Mouse (Mus musculus) forelimb bud, embryonic 11.5 days (tissue): Measurements from ENCODE around the gene Eomes.

Experiments
- DNase-seq: peaks from one replicate; pipeline ENCODE4 v3.0.0-alpha.2; 2012; ENCODE audit warnings: low read depth, low spot score

The Eomes gene

GRCm38 (mm10) chr9:118487636-118488035 lies 9.6 kb downstream of the Eomes start:
- DNase-seq, result no peak

- no peak for DNase-seq
Measured at GRCm38 (mm10) chr9:118488138-118488895, 10.3 kb downstream of the Eomes start.

DNA sequence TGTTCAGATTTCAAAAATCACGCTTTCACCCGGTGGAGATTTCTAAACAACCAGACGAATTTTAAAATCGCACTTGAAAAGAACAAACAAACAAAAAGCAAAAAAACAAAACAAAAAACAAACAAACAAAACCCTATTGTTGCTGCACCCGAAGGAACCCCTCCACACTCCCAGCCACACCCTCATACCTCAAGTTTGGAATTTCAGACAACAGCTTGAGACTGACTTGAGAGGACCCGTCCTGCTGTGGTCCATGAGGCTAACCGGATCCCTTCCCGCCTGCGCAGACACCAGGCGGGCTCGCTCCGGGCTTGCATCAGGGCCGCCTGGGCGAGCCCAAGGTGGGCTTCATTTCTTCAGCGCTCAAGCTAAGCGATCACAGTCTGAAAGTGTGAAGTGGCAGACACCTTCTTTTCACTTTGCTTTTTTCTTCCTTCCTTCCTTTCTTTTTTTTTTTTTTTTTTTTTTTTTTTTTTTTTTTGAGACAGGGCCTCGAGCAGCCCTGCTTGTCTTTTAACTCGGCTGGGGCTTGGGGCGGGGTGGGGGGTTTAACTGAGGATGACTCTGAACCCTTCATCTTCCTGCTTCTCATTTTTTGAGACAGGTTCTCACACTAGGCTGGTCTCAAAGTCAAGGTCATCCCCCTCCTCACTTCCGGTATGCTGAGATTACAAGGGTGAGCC lies 11.0 kb downstream of the Eomes start:
- DNase-seq, result no peak

DNA sequence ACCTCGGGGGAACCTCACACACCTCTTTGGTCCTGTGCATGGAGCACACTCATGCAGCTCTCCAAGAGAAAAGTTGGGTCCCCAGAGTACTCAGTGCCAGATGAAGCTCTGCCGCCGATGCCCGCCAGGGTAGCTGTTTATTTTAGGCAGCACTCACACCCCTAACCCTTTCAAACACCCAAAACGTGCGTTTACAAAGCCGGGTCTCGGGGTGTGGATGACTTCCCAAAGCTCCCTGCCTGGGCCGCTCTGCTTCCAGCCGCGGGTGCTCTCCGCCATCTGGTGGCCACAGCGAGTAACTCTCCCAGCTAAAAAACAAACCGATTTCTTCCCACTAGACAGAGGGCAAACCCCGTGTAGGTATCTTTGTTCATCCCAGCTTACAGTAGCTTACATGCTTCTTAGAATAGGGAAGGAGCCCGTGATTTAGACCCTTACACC lies 11.6 kb downstream of the Eomes start:
- peak; percentile 74 for DNase-seq

DNA sequence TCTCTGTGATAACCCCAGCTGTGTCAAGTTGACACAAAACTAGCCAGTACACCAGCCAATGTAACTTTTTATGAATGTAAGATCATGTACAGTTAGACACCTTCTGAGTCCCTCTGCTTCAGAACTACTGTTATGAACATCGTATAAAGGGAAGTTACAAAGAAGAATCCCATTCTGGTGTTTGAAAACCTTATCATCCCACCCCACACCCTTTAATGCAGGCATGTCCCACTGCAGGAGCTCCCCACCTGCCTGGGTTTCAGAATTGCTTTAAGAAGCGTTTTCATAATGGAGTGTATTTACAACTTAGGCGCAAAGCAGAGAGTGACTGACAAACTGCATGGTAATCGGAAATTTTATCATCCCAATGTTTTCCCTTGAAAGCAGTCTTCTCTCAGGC lies 13.2 kb downstream of the Eomes start:
- no peak for DNase-seq

DNA sequence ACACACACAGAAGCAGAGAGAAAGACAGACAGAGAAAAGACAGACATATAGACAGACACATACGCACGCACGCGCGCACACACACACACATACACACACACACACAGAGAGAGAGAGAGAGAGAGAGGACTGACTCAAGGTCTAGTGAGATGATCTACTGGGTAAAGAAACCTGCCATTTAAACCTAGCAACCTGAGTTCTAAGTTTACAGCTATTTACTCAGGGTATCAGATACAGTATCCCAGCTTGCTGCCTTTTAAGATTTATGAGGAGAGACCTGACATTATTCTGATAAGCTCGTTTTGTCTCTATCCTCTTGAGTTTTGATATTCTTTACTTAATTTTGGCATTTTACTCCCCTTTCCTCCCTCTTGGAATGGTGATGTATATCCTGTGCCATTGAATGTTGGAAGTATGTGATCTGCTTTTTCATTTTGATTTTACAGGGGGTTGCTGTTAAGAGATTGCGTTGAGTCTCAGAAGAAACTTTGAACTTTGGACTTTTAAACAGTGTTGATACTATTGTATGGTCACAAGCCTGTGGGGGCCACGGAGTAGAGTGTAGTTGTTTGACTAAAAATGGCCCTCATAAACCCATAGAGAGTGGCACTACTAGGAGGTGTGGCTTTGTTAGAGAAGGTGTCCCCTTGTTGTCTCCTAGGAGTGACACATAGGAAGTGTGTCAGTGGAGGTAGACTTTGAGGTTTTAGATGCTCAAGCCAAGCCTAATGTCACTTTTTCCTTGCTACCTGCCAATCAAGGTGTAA lies 15.1 kb downstream of the Eomes start:
- DNase-seq, result no peak

GRCm38 (mm10) chr9:118494106-118494505 lies 16.1 kb downstream of the Eomes start:
- no peak for DNase-seq

- DNase-seq, result no peak
Measured at GRCm38 (mm10) chr9:118495933-118496332, 17.9 kb downstream of the Eomes start.

- no peak for DNase-seq
Measured at GRCm38 (mm10) chr9:118496952-118497351, 18.9 kb downstream of the Eomes start.

GRCm38 (mm10) chr9:118498061-118498460 lies 20.0 kb downstream of the Eomes start:
- no peak for DNase-seq

DNA sequence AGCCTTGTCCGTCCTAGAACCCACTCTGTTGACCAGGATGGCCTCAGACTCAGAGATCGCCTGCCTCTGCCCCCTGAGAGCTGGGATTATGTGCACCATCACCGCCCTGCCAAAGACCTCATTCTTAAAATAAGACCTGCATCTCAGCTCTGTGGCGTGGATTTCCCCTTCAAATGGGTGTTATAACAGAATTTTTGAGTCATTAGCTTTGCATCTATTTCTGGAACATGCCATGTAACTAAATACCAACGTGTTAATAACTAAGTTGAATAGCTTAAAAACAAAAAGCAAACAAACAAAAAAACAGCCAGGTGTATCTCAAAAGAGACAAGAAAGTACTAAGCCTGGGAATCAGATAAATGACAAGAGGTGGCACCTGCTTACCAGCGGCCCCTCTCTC lies 23.0 kb downstream of the Eomes start:
- DNase-seq, result no peak

GRCm38 (mm10) chr9:118504656-118505055 lies 26.6 kb downstream of the Eomes start:
- no peak for DNase-seq

DNA sequence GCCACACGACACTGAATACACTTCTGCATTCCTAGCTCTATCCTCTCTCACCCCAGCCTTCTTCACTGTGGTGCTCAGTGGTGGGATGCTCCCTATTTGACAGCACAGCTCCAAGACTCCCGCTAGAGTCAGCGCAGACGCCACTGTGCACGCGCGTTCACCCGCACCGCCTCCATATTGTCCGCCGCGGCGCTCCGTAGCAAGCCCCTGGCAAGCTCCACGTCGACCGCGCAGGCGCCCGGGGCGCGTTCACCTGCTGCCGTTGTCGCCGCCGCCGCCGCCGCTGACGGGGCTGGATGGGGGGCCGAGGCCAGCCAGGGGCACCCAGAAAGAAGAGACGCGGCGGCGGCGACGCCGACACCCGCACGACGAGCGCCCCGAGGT lies 28.0 kb downstream of the Eomes start, which contains the start of gene Golga4:
Golga4 (plus strand) TSS at position 248 of the 384 bp plus-strand sequence.
- DNase-seq, result peak; percentile 76

DNA sequence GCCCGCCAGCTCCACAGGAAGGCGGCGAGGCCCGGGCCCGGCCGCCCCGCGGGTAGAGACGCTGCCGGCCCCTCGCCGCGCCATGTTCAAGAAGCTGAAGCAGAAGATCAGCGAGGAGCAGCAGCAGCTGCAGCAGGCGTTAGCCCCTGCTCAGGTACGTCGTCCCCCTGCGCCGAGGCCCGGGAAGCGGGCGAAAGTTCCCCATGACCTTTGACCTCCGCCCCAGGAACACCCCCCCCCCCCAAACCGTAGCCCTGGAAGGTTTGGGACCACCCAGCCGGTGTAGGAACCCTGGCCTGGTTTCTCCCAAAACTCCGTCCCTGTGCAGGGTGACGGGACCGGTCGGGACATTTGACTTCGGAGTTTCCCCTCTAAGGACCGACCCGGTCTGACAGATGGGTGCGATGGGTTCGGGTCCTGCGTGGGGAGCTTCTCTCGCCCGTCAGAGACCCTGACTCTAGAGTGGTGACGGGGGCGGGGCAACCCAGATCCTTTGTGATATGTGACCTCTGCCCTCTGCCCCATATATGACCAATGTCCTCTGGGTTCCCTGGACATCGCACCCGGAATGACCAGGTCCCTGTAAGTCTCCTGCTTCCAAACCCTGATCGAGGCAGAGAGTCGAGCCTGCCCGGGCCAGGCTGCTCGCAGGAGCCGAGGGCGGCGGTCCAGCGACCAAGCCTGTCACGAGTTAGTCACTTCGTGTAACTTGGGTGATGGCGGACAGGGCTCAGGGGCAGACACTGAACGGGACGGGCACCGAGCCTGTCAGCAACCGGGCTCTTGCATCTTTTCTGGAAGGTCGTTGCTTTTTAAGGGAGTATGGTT lies 28.6 kb downstream of the Eomes start:
- no peak for DNase-seq

DNA sequence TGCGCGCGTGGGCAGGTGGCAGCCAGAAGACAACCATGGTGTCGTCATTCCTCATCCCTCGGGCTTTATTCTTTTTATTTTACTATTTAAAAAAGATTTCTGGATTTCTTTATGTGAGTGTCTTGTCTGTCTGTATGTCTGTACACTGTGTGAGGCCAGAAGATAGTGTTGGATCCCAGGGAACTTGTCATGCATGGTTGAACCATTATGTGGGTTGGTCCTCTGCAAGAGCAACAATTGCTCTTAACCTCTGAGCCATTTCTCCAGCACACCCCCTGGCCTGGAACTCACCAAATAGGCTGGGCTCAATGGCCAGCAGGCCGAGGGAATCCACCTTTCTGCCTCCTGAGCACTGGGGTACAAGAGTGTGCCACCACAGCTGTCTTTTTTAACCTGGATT lies 29.5 kb downstream of the Eomes start:
- no peak for DNase-seq

GRCm38 (mm10) chr9:118508601-118509000 lies 30.6 kb downstream of the Eomes start:
- DNase-seq, result no peak

- no peak for DNase-seq
Measured at GRCm38 (mm10) chr9:118510941-118511690, 33.1 kb downstream of the Eomes start.

DNA sequence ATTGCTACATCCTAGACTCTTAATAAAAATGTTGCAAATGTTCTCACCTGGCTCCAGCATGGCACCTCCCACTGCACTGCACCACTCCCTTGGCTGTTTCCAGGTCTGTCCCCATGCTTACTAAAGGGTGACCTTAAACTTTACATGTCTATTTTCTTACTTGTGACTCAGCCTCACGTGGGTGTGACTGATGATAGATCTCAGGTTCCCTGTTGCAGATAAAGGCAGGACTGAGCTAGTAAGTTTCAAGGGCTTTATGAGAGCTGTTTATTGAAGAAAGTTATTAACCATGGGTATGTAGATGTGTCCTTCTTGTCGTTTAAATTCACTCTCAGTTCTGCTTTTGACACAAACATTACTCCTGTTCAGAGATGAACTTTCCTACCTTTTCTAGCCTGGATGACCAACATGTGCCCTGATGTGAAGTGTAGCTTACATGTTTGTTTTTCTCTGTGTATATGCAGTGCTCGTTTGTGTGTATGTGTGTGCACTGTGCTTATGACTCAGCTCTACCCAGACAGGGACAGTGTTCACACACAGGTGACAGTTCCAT lies 34.7 kb downstream of the Eomes start:
- DNase-seq, result no peak

- DNase-seq, result no peak
Measured at GRCm38 (mm10) chr9:118515476-118515875, 37.5 kb downstream of the Eomes start.

- no peak for DNase-seq
Measured at GRCm38 (mm10) chr9:118516162-118516561, 38.1 kb downstream of the Eomes start.
